Mouse (Mus musculus): ENCODE measurements around the gene Tmcc3.

DNA sequence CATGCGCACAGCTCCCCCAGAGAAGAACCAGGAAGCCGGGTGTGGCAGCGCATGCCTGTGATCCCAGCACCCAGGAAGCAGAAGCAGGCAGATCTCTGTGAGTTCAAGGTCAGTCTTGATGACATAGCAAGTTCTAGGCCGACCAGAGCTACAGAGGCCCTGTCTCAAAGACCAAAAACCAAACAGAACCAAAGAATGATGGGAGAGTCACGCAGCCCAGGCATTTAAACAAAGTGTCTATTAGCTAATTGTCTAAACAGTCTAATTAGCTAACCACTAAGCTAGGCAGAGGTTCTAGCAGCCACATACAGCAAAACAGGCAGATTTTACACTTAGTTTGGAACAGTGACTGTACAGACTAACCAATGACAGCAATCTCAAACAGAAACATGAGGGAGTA is 320.5 kb downstream of the Tmcc3 start:
- TF ChIP-seq CTCF (IDR thresholded peaks at IDR 0.05; ENCODE audit: extremely low read depth, insufficient read depth, insufficient read length, insufficient replicate concordance) (no peak), POLR2A (IDR thresholded peaks at IDR 0.05; ENCODE audit: low read depth, low read length) (no peak)
